Mouse (Mus musculus): ENCODE measurements around the gene Nfs1.

The Nfs1 gene

GRCm38 (mm10) chr2:156077461-156077860 is 66.5 kb downstream of the Nfs1 start:
- CTCF ChIA-PET: no interaction called here

DNA sequence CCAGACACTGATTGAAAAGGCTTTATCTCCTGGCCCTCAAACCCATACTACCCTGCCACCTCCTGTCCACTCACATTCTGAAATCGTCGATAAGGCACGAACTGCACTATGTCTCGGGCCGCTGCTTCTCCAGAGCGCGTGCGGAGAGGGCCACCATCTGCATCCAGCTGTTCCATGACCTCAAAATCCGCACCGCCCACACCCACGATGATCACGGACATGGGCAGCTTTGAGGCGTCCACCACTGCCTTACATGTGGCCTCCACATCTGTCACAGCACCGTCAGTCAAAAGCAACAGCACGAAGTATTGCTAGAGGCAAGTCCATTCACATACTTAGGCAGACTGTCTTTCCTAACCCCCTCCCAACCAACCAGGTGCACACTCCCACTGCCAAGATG is 70.3 kb downstream of the Nfs1 start:
- CTCF ChIA-PET: no interaction called here
